Mouse (Mus musculus): Measurements from ENCODE around the gene Grik2. TPM values are rescaled to one million over a fixed set of nuclear protein-coding genes. Genes with fewer than 3 reads are reported as not detected.
"Not testable (repeated sequence)": the region's sequence is repeated elsewhere in the genome, so short reads cannot be mapped to it uniquely, and the experiment has no call there.

Grik2 gene
- polyA plus RNA-seq, 1 experiment: 0.08 TPM

- Histone ChIP-seq H3K27ac (ENCODE audit: insufficient read depth, low read depth, low read length) (no peak overlapping the region), H3K36me3 (ENCODE audit: control insufficient read depth, insufficient read depth, low read length) (no peaks in the 10 kb centered on the region), H3K4me3 (ENCODE audit: insufficient read depth, low read depth, low read length) (no peak overlapping the region), H3K4me1 (ENCODE audit: control insufficient read depth, insufficient read depth, low read length) (no peaks in the 10 kb centered on the region), H3K27me3 (replicated peaks; ENCODE audit: control insufficient read depth, insufficient read depth, low read length) (no peaks in the 10 kb centered on the region)
- no peak for DNase-seq
- whole genome bisulfite sequencing: 65% methylated on average over 1 of the region's 1 CpGs
- TF ChIP-seq POLR2A (IDR thresholded peaks at IDR 0.05; ENCODE audit: low read depth, low read length): no peak
- TF ChIP-seq CTCF (conservative IDR thresholded peaks at IDR 0.05; ENCODE audit: insufficient read depth, insufficient read length, low read depth, low read length): no peak
These were observed 568.5 kb downstream of the Grik2 start for GRCm38 (mm10) chr10:49220096-49220495.

- Histone ChIP-seq H3K4me1 (ENCODE audit: control insufficient read depth, insufficient read depth, low read length) (no peaks in the 10 kb centered on the region), H3K36me3 (ENCODE audit: control insufficient read depth, insufficient read depth, low read length) (no peaks in the 10 kb centered on the region), H3K4me3 (ENCODE audit: insufficient read depth, low read depth, low read length) (no peak overlapping the region), H3K27me3 (replicated peaks; ENCODE audit: control insufficient read depth, insufficient read depth, low read length) (no peaks in the 10 kb centered on the region), H3K27ac (ENCODE audit: insufficient read depth, low read depth, low read length) (no peak overlapping the region)
- no peak for DNase-seq
- 27% methylated on average over 3 of the region's 3 CpGs for whole genome bisulfite sequencing
- TF ChIP-seq POLR2A (IDR thresholded peaks at IDR 0.05; ENCODE audit: low read depth, low read length) (no peak), CTCF (conservative IDR thresholded peaks at IDR 0.05; ENCODE audit: insufficient read depth, insufficient read length, low read depth, low read length) (no peak)
These were observed 568.9 kb downstream of the Grik2 start for GRCm38 (mm10) chr10:49219631-49220030.

- H3K36me3 ChIP-seq (ENCODE audit: control insufficient read depth, insufficient read depth, low read length): no peaks in the 10 kb centered on the region
- TF ChIP-seq POLR2A (IDR thresholded peaks at IDR 0.05; ENCODE audit: low read depth, low read length): no peak
- no peak for TF ChIP-seq CTCF (conservative IDR thresholded peaks at IDR 0.05; ENCODE audit: insufficient read depth, insufficient read length, low read depth, low read length)
- no peak overlapping the region for H3K4me3 ChIP-seq (ENCODE audit: insufficient read depth, low read depth, low read length)
- no peaks in the 10 kb centered on the region for H3K27me3 ChIP-seq (replicated peaks; ENCODE audit: control insufficient read depth, insufficient read depth, low read length)
- H3K27ac ChIP-seq (ENCODE audit: insufficient read depth, low read depth, low read length): no peak overlapping the region
- no peak for DNase-seq
- H3K4me1 ChIP-seq (ENCODE audit: control insufficient read depth, insufficient read depth, low read length): no peaks in the 10 kb centered on the region
These were observed 596.7 kb downstream of the Grik2 start for GRCm38 (mm10) chr10:49191773-49192371.

- Histone ChIP-seq H3K36me3 (ENCODE audit: control insufficient read depth, insufficient read depth, low read length) (no peaks in the 10 kb centered on the region), H3K4me1 (ENCODE audit: control insufficient read depth, insufficient read depth, low read length) (no peaks in the 10 kb centered on the region), H3K27ac (ENCODE audit: insufficient read depth, low read depth, low read length) (no peak overlapping the region), H3K4me3 (ENCODE audit: insufficient read depth, low read depth, low read length) (no peak overlapping the region), H3K27me3 (replicated peaks; ENCODE audit: control insufficient read depth, insufficient read depth, low read length) (no peaks in the 10 kb centered on the region)
- WGBS: 58% methylated on average over 1 of the region's 1 CpGs
- TF ChIP-seq CTCF (conservative IDR thresholded peaks at IDR 0.05; ENCODE audit: insufficient read depth, insufficient read length, low read depth, low read length) (no peak), POLR2A (IDR thresholded peaks at IDR 0.05; ENCODE audit: low read depth, low read length) (no peak)
- no peak for DNase-seq
These were observed 597.3 kb downstream of the Grik2 start for GRCm38 (mm10) chr10:49191291-49191690.

- no peak for DNase-seq
- 82% methylated on average over 4 of the region's 4 CpGs for WGBS
- no peak overlapping the region for H3K27ac ChIP-seq (ENCODE audit: insufficient read depth, low read depth, low read length)
- no peak overlapping the region for H3K4me3 ChIP-seq (ENCODE audit: insufficient read depth, low read depth, low read length)
- no peaks in the 10 kb centered on the region for H3K27me3 ChIP-seq (replicated peaks; ENCODE audit: control insufficient read depth, insufficient read depth, low read length)
- H3K4me1 ChIP-seq (ENCODE audit: control insufficient read depth, insufficient read depth, low read length): no peaks in the 10 kb centered on the region
- TF ChIP-seq CTCF (conservative IDR thresholded peaks at IDR 0.05; ENCODE audit: insufficient read depth, insufficient read length, low read depth, low read length) (no peak), POLR2A (IDR thresholded peaks at IDR 0.05; ENCODE audit: low read depth, low read length) (no peak)
- H3K36me3 ChIP-seq (ENCODE audit: control insufficient read depth, insufficient read depth, low read length): no peaks in the 10 kb centered on the region
These were observed 634.4 kb downstream of the Grik2 start for GRCm38 (mm10) chr10:49154134-49154533.

GRCm38 (mm10) chr10:49151496-49151895 lies 637.1 kb downstream of the Grik2 start:
- not testable (repeated sequence) for H3K27ac ChIP-seq (ENCODE audit: insufficient read depth, low read depth, low read length); H3K4me3 ChIP-seq (ENCODE audit: insufficient read depth, low read depth, low read length); DNase-seq; H3K36me3 ChIP-seq (ENCODE audit: control insufficient read depth, insufficient read depth, low read length); H3K27me3 ChIP-seq (replicated peaks; ENCODE audit: control insufficient read depth, insufficient read depth, low read length); H3K4me1 ChIP-seq (ENCODE audit: control insufficient read depth, insufficient read depth, low read length)
- 91% methylated on average over 4 of the region's 4 CpGs for WGBS

- no peaks in the 10 kb centered on the region for H3K27me3 ChIP-seq (replicated peaks; ENCODE audit: control insufficient read depth, insufficient read depth, low read length)
- WGBS: 80% methylated on average over 4 of the region's 4 CpGs
- H3K4me3 ChIP-seq (ENCODE audit: insufficient read depth, low read depth, low read length): no peak overlapping the region
- no peak overlapping the region for H3K27ac ChIP-seq (ENCODE audit: insufficient read depth, low read depth, low read length)
- no peak for DNase-seq
- no peak for TF ChIP-seq CTCF (conservative IDR thresholded peaks at IDR 0.05; ENCODE audit: insufficient read depth, insufficient read length, low read depth, low read length)
- no peak for TF ChIP-seq POLR2A (IDR thresholded peaks at IDR 0.05; ENCODE audit: low read depth, low read length)
- H3K36me3 ChIP-seq (ENCODE audit: control insufficient read depth, insufficient read depth, low read length): no peaks in the 10 kb centered on the region
- no peaks in the 10 kb centered on the region for H3K4me1 ChIP-seq (ENCODE audit: control insufficient read depth, insufficient read depth, low read length)
These were observed 638.9 kb downstream of the Grik2 start for GRCm38 (mm10) chr10:49149714-49150113.

- no peak overlapping the region for H3K4me3 ChIP-seq (ENCODE audit: insufficient read depth, low read depth, low read length)
- no peak for DNase-seq
- WGBS: 87% methylated on average over 3 of the region's 3 CpGs
These were observed 645.9 kb downstream of the Grik2 start for GRCm38 (mm10) chr10:49142658-49143057.

More at GRCm38 (mm10) chr10:49142658-49143057, 645.9 kb downstream of the Grik2 start:
- no peaks in the 10 kb centered on the region for H3K4me1 ChIP-seq (ENCODE audit: control insufficient read depth, insufficient read depth, low read length)
- TF ChIP-seq POLR2A (IDR thresholded peaks at IDR 0.05; ENCODE audit: low read depth, low read length) (no peak), CTCF (conservative IDR thresholded peaks at IDR 0.05; ENCODE audit: insufficient read depth, insufficient read length, low read depth, low read length) (no peak)
- H3K27me3 ChIP-seq (replicated peaks; ENCODE audit: control insufficient read depth, insufficient read depth, low read length): no peaks in the 10 kb centered on the region
- H3K36me3 ChIP-seq (ENCODE audit: control insufficient read depth, insufficient read depth, low read length): no peaks in the 10 kb centered on the region
- no peak overlapping the region for H3K27ac ChIP-seq (ENCODE audit: insufficient read depth, low read depth, low read length)

All from kidney, adult 2 months (tissue).